Mouse (Mus musculus): ENCODE results near the gene Mrpl23.
A peak's percentile ranks its signal among the peaks of the same experiment; 100 is the strongest.

Mrpl23 gene

DNA sequence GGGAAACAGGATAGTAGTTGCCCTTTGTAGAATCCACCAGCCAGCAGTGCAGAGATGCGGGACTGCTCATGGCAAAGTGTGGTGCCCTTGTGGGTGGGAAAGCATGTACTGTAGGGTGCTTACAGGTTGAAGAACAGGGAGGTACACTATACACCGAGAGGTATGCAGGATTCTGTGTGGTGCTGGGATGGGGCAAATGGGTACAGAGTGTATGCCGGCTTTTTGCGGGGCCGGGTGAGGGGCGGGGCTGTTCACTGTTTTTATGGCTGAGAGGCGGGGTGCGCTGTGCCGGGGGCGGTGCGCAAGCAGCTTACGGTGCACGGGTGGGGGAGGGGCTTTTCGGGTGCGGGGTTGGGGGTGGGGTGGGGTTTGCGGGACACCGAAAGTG, at the start of gene Mrpl23:
Gene Mrpl23 (plus strand): TSS at position 16 of the 388 bp plus-strand sequence.
- ATAC-seq (ENCODE audit: insufficient number of reproducible peaks, low FRiP score, low TSS enrichment) = peak; percentile 49; the same call in 1 of the 2 replicates

DNA sequence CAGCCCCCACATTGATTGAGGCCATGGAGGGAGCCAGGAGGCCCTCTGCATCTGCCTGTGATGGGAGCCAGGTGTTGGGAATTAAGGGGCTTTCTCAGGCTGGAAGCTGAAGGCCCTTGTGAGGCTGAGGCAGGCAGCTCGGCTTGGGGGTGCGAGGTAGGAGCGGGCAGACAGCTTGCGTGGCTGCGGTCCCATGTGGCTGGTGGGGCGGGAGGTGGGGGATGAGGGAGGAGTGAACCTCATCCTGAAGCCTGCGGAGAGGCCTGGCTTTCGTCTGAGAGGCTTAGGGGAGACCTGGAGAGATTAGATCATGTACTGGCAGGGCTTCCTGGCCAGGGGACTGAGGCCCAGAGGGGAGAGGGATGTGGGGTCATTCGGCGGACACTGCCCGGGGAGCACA, 49.4 kb upstream of the Mrpl23 start:
- ATAC-seq (ENCODE audit: insufficient number of reproducible peaks, low FRiP score, low TSS enrichment) = no peak

DNA sequence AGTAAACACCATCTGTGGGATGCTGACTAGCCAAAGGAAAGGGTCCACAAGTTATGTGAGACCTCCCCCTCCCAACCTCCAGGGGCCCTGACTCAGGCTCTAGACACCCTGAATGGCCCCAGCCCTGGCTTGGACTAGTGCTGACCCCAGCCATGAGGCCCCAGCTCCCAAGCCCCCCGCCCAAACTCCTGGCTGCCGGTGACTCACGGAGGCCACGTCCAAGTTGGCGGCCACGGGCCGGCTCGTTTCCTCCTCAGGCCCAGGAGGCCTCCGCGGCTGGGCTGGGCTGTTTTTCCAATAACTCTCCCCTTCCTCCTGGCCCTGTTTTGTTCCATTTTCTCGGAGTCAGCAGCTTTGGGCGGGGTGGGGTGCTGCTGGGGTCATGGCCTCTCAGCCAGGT, 47.7 kb upstream of the Mrpl23 start:
- ATAC-seq (ENCODE audit: insufficient number of reproducible peaks, low FRiP score, low TSS enrichment) = no peak

DNA sequence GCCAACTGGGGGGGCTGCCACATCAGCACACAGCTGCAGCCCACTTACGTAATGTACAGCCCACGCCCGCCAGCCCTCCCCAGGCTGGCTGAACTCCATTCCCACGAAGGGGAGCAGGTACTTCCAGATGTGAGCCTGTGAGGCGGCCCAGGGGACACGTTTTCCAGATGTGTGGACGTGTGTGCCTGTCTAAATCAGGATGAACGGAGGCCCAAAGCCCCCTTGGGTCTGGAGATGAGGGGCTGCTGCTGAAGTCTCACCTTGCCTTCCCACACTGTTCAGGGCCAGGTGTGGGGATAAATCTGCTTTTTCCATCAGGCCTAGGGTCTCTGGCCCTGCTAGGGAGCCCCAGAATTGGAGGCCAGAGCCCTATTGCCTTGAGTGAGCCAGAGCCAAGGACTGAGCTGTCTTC, 45.7 kb upstream of the Mrpl23 start:
- no peak for ATAC-seq (ENCODE audit: insufficient number of reproducible peaks, low FRiP score, low TSS enrichment)

DNA sequence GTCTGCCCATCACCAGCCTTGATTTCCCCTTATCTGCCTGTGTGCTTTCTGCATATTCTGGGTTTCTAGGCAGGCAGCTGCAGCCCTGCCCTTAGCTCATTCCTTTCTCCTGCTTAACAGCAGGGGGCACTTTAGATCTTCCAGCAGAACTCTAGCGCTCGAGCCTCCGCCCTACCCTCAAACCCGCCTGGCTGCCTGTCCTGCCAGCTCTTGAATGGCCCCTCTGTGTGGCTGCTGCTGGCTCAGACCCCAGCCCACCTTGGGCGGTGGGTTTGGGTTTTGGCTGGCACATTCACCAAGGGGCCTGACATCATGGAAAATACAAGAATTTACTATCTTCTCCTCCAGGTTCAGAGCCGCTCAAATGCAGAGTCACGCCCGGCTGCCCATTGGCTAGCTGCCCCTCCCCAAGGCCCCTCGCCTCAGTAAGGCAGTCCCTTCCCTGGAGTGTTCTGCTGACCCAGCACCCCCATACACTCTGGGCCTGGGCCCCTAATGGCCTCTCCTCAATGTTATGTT, 45.1 kb upstream of the Mrpl23 start:
- ATAC-seq (ENCODE audit: insufficient number of reproducible peaks, low FRiP score, low TSS enrichment) = no peak

DNA sequence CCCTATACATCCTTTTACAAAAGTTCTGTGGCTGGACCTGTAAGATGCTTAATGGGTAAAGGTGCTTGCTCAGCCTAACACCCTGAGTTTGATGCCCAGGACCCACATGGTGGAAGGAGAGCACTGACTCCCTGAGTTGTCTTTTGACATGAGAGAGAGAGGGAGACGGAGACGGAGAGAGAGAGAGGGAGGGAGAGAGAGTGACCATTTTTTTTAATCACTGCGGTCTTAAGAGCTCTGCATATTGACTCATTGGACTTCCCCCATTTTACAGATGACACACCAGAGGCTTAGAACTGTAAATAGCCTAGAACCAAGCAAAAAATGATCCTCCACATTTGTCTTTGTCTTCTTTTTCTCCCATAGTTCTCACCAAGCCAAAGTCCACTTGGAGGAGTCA, 44.4 kb upstream of the Mrpl23 start:
- no peak for ATAC-seq (ENCODE audit: insufficient number of reproducible peaks, low FRiP score, low TSS enrichment)

DNA sequence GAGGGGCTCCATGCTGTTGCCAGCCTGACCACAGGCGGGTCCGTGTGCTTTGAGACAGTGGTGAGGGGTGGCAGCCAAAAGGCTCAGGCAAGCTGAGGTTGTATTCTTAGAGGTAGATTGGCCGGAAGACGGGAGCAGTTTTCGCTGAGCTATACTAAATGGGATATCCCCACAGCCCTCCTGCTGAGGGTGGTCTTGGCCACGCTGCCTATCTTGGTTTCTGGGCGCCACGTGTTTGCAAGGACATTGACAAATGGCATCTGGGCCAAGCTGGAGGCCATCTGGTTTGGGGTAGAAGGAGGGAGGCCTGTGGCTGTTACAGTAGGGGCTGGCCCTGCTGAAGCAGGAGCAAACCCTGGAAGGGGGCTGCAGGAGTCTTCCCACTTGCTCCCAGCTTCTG, 39.0 kb upstream of the Mrpl23 start:
- ATAC-seq (ENCODE audit: insufficient number of reproducible peaks, low FRiP score, low TSS enrichment) = no peak

DNA sequence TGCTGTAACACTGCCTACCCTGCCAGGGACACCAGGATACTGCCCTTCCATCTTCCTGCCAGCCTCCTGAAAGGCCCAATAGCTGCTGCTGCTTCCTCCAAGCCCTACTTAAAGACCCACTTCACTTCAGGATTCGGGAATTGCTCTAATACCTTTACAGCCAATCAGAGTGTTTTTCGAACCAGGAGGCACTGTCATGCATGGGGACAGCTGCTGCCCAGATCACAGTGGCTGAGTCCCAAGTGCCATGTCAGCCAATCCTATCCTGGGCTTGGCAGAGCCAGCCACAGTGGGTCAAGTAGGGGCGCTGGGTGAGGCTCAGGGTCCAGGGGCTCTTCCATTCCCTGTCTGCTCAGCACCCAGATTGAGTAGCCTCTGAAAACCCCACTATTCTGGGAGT, 36.3 kb upstream of the Mrpl23 start:
- ATAC-seq (ENCODE audit: insufficient number of reproducible peaks, low FRiP score, low TSS enrichment) = no peak

DNA sequence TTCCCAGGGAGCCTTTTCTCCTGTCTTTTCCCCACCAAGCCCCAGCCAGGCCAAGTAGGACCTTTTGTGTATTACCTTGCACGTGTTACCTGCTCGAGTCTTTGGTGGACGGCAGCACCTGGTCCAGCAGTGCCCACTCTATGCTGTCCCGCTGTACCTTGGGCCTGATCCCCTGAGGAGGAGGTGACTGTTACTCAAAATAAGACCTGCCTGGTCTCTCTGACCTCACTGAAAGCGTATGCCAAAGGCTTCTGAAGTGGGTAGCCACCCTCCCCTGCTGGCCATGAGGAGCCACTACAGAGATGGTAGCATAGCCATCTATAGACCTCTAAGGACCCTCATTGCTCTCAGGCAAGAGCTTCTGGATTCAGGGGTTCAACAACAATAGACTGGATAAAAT, 35.7 kb upstream of the Mrpl23 start:
- no peak for ATAC-seq (ENCODE audit: insufficient number of reproducible peaks, low FRiP score, low TSS enrichment)

DNA sequence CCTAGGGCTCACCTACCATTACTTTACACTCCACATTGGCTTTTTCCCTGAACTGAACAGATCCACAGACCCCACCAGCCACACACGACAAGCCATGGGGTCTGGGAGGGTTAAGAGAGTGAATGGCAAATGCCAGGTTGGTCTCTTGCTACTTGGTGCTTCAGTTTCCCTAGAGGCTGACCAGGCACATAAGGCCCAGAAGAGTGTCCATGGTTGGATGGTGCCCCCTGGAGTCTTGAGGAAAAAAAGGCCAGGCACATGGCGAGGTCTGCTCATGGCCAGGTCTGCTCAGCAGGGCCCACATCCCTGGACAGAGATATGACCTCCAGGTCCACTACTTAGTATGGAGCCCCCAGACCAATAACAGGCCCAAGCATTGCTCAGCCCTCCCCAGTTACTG, 34.7 kb upstream of the Mrpl23 start:
- no peak; the same call in 1 of the 2 replicates for ATAC-seq (ENCODE audit: insufficient number of reproducible peaks, low FRiP score, low TSS enrichment)

DNA sequence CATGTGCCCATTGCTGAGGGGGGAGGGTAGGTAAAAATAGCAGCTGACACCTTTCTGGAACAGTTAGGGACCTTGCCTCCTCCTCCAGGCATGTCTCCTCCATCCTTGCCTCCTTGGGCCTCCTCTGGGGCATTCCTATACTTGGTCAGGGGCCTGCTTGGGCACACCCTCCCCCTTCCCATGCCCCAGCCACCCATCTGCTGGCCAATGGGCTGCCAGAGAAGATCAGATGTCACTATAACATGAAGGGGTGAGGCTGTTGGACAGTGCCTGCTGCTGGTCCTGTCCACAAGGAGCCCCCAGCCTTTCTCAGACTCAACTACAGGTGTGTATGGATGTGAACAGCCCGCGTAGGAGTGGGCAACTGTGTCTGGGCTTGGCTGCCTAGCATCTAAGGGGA, 33.9 kb upstream of the Mrpl23 start, which contains the start of gene Tnnt3:
Gene Tnnt3 (plus strand): TSS at position 262 of the 400 bp plus-strand sequence.
- no peak for ATAC-seq (ENCODE audit: insufficient number of reproducible peaks, low FRiP score, low TSS enrichment)

DNA sequence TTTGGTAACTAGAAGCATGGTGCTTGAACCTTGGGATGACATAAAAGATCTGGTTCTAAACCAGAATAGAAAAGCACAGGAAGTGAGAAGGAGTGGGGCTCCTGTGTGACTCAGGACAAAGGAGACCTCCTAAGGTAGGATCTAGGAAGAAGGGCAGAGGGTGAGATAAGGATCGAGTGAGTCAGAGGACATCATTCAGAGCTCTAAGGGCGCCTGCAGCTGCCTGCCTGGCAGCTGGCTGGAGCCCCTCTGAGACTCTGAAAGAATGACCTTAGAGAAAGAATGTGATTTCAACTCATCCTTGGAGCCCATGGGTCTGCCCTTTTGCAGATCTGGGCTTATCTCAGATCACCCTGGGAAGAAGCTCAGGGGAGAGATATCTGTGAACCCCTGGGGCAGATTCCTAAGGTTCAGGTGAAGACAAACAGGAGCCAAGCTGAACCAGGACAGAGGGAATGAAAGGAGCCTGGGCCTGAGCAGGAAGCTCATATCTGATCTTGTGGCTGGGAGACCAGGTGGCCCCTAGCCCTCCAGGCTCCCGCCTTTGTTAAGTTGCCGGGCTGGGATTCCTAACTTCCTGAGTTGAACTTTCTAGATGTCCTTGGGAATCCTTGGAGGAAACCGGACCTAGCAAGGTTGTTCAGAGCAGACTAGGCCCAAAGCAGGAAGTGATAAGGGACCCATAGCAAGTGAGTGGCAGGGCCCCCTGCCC, 33.3 kb upstream of the Mrpl23 start:
- no peak for ATAC-seq (ENCODE audit: insufficient number of reproducible peaks, low FRiP score, low TSS enrichment)

DNA sequence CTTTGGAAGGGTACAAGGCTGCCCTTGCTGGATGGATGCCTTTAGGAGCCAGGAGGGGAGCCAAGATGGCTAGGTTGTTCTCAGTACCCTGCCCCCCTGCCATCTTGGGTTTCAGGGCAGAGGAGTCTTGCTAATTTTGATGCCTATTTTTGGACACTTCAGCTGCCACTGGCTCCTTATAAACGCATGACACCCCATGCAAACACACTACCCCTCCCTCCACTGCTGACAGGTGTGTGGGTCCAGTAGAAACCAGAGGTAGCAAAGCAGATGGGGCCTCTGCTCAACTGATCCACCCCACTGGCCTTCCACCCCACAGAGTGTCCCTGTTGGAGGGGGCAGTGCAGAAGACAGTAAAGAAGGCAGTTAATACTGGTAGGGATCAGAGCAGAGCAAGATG, 32.5 kb upstream of the Mrpl23 start:
- ATAC-seq (ENCODE audit: insufficient number of reproducible peaks, low FRiP score, low TSS enrichment) = no peak

DNA sequence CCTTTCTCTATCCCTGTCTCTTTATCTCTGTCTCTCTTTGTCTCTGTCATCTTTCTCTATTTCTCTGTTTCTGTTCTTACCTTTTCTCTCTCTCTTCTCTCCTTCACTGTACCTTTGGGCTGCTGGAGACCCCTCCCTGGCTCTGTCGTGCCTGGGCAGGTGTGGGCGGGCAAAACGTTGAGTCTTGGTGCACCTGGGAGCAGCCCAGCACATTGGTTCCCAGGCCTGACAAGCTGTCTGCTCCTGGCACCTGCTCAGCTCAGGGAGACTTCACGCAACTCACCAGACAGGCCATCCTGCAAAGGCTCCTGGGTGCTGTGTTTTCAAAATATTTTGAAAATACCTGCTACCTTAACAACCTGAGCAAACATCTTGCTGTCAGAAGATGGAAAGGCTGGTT, 29.3 kb upstream of the Mrpl23 start:
- ATAC-seq (ENCODE audit: insufficient number of reproducible peaks, low FRiP score, low TSS enrichment) = no peak

DNA sequence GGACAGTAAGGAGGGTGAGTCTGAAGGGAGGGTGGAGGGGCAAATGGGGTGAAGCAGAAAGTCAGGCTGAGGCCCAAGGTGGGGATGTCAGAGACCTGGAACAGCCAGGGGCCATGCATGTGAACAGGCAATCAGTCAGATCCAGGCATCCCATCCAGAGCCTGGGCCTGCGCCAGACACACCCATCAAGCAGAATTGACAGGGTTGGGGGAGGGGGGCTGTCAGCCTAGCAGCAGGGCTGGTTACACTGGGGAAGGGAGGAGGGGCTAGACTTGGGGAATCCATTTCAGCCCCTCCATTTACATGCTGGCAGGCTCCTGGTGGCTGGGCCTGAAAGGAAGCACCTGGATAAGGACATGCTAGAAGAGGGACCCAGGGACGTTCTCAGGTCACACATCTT, 26.5 kb upstream of the Mrpl23 start:
- ATAC-seq (ENCODE audit: insufficient number of reproducible peaks, low FRiP score, low TSS enrichment) = no peak

DNA sequence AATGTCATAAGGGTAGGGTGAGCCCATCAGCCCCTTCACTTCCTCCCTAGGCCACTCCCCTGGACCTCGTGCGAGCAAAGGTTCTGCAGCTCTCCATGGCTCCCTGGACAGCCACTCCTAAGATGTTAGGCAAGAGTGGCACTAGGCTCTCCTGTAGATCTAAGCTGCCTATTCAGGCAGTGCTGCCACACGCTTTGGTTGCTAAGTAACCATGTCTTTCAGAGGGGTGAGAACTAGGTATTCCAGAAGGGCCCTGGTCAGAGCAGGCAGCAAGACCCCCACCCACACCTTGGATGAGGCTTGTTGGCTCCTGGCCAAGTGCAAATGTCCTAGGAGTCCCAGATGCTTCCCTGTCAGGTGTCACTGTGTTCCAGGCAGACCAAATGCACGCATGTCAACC, 26.0 kb upstream of the Mrpl23 start:
- ATAC-seq (ENCODE audit: insufficient number of reproducible peaks, low FRiP score, low TSS enrichment) = no peak

DNA sequence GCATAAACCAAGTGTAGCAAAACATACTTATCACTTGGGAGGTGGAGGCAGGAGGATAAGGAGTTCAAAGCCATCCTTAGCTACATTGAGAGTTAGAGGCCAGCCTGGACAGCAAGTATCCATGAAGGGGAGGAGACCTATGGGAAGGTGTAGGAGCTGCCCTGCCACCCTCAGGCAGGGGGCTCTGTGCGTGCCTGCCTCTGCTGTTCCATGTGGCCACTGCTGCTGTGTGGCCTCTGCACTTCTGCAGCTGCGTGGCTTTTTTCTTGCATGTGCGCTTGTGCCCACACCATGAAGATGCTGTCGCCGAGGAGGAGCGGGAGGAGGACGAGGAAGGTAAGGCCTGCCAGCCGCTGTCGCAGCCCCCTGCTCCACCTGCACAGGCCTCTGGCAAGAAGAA, 25.0 kb upstream of the Mrpl23 start:
- no peak for ATAC-seq (ENCODE audit: insufficient number of reproducible peaks, low FRiP score, low TSS enrichment)

DNA sequence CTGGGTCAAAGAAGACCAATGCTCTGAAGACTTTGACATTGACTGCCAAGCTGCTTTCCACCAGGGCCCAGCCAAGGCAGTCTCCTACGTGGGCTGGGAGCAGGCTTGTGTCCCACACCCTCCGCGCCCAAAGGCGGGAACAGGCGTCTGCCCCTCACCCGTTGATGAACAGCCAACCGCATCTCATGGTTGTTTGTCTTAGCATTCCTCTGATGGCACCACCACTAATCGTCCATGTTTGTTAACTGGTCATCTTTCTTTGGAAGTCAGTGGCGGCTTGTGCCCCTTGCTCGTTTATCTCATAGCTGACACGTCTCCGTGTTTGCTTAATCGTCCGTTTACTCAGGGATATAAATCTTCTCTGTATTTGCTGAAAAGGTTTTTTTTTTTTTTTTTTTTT, 23.0 kb upstream of the Mrpl23 start:
- ATAC-seq (ENCODE audit: insufficient number of reproducible peaks, low FRiP score, low TSS enrichment) = no peak

DNA sequence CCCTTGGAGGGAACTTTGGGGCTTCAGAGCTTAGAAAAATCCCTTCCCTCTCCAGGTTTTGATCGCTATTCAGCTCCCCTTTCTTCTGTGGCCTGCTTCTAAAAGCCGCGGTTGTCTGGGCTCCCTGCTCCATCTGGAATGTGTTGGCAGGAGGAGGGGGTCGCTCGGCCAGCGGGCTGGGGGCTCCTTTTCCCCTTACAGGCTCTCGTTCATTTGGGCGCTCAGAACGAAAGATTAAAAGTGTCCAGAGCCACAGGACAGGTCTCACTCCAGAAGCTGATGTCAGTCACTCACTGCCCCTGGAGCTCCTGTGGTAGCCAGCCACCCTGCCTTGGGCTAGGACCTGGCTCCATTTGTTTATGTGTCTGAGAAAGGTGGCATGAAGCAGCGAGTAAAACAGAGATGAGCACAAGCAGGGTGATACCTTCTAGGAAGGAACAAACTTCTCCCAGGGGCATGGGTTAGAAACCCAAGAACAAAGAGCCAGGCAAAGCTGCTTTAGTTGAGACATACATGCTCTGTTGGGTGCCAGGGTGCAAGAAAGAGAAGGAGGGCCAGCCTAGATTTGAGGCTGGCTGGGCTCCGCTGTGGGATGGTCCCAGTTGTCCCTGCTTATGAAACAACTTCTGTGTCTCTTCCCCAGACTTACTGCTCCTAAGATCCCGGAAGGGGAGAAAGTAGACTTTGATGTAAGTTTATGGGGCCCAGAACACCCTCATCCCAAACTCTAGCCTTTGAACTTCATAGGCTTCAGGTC, 22.3 kb upstream of the Mrpl23 start:
- no peak for ATAC-seq (ENCODE audit: insufficient number of reproducible peaks, low FRiP score, low TSS enrichment)

DNA sequence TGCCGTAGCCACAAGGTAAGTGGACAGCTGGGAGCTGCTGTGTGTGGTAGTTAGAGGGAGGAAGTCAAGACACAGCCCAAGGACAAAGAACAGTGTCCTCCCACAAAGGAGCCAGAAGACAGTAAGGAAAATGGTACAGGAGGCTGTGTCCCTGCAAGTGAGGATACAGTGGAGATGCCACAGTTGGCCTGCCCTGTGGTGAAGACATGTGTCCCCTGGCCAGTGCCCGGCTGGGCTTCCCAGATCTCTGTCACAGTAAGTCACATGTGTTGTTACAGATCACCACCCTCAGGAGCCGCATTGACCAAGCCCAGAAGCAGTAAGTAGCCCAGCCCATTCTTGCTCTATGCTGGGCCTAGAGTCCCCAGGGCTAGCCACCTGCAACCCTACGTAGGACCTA, 18.4 kb upstream of the Mrpl23 start:
- ATAC-seq (ENCODE audit: insufficient number of reproducible peaks, low FRiP score, low TSS enrichment) = no peak

DNA sequence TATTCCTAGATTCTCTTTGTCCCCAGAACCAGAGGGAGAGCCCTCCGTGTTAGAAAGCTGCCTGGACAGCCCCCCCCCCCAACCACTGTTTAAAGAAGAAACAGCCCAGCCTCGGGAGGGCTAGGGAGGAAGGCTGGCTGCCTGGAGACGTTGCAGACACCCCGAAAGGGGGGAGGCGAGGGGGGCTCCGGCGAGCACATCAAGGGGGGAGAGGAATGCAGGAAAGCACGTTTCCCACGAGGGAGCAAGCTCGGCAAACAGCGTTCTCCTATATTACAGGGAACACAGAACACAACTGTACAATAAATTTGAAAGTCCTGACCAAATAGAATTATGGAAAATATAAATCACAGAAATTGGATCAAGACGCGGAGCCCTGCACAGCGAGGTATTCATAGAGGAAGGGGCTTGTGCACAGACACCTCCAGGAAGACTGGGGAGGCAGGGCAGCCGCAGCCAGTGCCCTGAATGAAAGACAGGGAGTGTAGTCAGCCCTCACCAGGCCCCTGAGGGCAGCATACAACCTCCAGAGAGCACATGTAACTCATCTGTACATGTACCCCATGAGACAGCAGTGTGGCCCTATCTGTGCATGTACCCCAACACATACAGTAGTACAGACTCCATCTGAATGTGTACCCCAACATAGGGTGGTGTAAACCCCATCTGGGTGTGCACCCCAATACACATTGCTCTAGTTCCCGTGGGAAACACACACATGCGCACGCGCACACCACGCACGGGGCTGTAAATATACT, 16.1 kb upstream of the Mrpl23 start:
- ATAC-seq (ENCODE audit: insufficient number of reproducible peaks, low FRiP score, low TSS enrichment) = no peak

All from cerebellum, adult (tissue).